Mouse (Mus musculus): ENCODE data around the gene Prim2. TPM values are rescaled to one million over a fixed set of nuclear protein-coding genes. Genes with fewer than 3 reads are reported as not detected.
A peak's percentile ranks its signal among the peaks of the same experiment; 100 is the strongest.
"Not testable (repeated sequence)": the region's sequence is repeated elsewhere in the genome, so short reads cannot be mapped to it uniquely, and the experiment has no call there.

Gene Prim2
- total RNA-seq, 4 experiments from 2014 or later: 6.5 to 7.9 (median 7.4) TPM

DNA sequence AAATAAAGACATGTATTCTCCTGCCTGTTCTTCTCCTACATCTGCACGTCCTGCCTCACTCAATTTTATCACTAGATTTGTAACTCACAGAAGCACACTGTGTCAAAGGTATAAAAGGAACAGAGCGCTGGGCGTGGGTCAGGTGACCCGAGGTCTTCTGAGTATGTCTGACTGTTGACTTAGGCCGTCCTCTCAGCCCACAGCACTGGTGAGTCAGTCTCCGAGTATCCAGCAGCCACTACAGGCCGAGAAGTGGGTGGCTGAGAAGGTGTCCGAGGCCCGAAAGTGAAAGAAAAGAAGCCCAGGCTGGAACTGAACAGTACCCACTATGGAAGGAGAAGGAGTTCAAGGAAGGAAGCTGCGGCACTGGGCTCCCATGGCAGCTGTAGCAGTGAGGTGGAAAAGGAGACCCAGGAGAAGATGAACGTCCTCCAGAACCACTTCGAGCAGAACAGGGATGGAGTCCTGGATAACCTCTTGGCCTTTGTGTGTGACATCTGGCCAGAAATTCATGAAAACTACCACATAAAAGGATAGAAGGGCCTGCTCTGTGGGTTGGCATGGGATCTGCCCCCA is 11.9 kb downstream of the Prim2 start:
- no peak for DNase-seq (ENCODE audit: low spot score in 2 of 2)

DNA sequence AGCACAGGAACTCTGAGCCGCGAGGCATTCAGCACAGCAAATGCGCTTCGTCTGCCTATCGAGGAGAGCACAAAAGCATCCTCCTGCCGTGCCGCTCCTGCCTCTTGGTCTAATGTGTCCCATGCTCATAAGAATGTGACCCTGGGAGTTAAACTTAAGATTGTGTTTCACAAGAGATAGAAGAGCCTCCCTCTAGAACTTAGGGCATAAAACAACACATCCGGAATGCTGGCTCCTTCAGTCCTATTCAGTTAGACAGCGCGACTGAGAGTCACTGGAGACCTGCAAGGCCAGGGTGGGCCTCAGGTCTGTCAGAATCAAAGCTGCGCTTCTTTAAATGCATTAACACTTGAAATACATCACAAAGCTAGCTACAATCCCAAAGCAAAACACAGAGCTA is 18.7 kb downstream of the Prim2 start:
- DNase-seq (ENCODE audit: low spot score in 2 of 2): no peak

DNA sequence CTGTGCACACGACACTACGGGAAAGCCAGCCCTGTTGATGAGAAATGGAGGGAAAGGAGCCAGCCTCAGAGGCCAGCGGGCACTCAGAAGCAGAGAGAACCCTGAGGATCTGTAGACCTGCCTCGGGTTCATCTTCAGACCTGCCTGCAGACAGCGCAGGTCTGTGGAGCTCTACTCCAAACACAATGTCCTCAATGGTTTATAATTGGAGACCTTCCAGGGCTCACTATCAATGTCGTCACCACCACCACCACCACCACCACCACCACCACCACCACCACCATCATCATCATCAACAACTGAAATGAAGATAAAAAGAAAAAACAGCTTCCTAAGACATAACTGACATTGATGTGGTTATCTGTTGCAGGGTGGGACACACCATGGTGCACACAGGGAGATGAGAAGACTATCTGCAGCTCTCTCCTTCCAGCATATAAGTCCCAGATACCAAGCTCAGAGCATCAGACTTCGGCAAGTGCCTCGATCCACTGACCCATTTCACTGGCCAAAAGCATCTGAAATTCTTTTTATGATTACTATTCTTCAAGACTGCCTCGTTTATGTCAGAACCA is 20.0 kb downstream of the Prim2 start:
- DNase-seq (ENCODE audit: low spot score in 2 of 2): no peak

DNA sequence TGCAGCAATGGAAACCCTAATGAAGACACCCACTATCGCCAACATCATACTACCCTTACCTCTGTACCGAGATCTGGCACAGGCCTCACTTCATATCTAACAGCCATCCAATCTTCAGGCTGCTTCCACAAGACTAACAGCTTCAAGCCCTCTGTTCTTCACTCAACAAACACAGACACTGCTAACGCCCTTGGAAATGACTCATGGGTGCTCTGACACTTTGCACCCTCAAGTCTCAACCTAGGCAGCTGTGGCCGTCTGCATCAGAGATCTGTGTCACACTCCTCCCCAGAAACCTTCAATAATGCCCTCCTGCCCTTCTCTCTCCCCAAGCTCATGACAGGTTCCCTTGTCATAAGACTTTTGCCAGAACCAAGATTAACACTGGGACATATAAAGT is 20.6 kb downstream of the Prim2 start:
- DNase-seq (ENCODE audit: low spot score in 2 of 2): no peak

DNA sequence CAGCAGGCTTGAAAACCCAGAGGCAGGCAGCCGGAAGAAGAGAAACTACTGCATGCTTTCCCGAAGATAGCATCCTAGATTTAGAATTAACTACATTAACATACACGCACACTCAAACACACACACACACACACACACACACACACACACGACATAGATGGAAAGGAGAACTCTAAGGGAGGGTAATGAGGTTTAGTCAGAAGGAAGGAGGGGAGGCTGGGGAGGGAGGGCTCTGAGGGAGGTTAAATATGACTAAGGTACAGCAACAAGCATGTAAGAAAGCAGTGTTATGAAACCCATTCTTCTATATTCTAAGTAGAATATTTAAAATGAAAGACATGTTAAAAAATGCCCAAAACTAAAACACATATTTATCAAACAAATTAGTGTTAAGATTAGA is 21.9 kb downstream of the Prim2 start:
- no peak for DNase-seq (ENCODE audit: low spot score in 2 of 2)

DNA sequence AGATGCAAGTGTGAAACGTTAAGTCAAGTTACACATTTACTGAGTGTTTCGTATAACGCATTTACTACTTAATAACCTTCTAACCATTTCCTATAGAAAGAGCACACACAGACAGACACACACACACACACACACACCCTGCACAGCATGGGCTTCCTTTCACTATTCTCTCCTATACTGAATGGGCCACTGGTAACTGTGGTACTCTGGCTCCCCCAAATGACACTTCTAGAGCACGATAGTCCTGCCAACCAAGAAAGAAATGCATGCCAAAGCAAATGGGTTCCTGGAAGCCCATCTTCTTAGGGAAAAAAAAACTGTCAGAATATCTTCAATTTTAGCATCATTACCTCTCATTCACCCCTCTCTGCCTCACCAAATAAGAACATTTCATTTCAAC is 22.4 kb downstream of the Prim2 start:
- DNase-seq (ENCODE audit: low spot score in 2 of 2): peak in 1 of 2 experiments; percentile 13

DNA sequence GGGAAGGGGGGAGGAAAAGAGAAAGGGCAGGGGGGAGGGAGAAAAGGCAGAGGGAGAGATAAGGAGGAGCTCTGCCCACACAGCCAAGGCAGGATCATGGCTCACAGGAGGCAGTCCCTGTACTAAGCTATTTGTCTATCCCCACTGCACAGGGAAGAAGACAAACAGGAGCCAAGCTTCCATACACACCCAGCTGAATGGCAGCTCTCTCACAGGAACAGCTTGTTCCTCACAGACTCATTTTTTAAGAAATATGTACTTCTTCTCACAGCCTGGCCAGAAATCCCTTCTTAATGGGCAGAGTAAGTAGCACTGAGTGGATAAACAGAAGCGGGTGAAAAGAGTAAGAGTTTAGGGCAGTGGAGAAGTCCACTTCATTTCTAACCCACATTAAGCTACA is 23.9 kb downstream of the Prim2 start:
- no peak for DNase-seq (ENCODE audit: low spot score in 2 of 2)

DNA sequence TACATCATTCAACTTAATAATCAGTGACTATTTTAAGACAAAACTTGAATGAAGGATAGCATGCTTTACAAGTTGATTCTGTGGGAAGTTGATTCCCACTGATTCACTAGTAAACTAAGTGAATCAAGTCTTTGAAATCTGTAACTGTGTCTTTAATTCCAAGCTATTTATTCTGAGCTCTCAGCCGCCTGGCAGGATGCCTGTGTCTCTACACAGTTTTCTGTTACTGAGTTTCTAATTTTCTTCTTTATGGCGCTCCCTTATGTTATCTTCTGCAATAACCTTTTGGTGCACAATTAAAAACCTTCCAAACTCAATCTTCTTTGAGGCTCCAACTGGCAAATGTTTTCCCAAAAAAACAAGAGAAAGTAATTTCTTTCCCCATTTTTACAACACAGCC is 28.5 kb downstream of the Prim2 start:
- peak in 1 of 2 experiments; percentile 28 for DNase-seq (ENCODE audit: low spot score in 2 of 2)

DNA sequence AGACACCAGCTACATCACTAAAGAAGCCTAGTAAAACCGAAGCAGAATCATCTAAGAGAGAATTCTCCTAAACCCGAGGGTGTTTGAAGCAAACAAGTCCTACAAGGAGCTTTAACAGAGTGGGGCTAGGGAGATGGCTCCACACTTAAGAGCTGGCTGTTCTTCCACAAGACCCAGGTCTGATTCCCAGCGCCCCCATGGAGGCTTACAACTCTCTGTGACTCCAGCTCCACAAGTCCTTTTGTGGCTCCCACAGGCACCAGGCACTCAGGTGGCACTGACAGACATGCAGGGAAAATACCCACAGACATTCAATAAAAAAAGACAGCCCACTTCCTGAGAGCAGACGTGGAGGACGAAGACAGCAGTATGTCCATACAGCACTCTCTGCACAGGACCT is 29.5 kb downstream of the Prim2 start:
- DNase-seq (ENCODE audit: low spot score in 2 of 2): no peak

DNA sequence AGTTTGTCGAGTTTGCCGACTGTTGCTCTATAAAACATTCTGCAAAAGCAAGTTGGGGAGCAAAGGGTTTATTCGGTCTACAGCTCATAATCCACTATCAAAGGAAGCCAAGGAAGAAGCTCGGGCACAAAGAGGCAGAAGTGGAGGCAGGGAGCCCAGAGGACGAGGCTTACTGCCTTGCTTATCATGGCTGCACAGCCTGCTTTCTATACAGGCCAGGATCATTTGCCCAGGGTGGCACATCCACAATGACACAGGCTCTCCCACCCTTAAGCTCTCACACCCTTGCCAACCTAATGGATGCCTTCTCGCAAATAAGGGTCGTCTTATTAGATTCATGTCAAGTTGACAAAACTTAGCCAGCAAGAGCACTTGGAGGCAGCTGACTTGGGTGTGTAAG is 30.4 kb downstream of the Prim2 start:
- no peak for DNase-seq (ENCODE audit: low spot score in 2 of 2)

DNA sequence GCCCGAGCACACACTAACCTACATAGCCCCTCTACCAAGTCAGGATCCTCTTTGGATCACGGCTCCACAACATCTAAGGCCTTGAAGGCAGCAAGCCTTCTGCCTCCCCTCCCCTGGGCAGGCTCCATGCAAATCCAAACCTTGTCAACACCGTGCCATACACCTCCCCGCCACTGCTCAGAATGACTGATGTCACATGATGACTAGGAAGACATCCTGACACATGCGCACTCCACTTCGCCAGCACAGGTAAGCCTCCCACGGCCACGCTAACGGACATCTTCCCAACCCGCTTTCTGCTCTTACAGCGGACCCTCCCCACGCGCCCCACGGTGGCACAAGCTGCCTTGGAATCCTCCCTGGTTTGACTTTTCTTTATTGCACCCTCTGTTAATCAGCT is 31.8 kb downstream of the Prim2 start:
- DNase-seq (ENCODE audit: low spot score in 2 of 2): no peak

DNA sequence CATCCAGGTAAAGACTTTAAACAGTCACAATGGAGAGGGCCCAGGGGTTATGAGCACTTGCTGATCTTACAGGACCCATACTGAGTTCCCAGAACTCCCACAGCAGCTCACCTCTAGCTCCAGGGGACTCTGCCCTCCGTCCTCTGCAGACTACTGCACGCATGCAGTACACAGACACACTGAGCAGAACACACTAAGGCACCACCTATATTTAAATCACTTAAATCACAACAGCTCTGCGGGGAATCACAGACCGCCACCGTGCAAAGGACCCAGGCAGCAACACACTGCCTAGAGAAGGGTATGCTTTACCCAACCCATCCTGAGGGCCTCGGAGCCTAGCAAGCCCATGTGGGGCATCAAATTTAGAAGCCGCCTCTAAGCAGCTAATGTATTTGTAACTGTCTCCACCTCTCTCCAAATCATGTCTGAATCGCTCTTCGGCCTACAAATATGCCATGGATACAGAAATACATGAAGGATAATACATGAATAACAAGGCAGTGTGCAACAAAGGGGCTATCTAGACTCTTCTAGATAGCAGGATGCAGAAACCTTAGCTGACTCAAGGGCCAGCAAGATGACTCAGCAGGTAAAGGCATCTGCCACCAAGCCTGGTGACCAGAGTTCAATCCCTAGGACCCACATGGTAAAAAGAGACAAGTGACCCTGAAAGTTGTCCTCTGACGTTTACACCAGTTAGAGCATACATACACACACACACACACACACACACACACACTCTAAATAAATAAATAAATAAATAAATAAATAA is 33.0 kb downstream of the Prim2 start:
- DNase-seq (ENCODE audit: low spot score in 2 of 2): no peak

DNA sequence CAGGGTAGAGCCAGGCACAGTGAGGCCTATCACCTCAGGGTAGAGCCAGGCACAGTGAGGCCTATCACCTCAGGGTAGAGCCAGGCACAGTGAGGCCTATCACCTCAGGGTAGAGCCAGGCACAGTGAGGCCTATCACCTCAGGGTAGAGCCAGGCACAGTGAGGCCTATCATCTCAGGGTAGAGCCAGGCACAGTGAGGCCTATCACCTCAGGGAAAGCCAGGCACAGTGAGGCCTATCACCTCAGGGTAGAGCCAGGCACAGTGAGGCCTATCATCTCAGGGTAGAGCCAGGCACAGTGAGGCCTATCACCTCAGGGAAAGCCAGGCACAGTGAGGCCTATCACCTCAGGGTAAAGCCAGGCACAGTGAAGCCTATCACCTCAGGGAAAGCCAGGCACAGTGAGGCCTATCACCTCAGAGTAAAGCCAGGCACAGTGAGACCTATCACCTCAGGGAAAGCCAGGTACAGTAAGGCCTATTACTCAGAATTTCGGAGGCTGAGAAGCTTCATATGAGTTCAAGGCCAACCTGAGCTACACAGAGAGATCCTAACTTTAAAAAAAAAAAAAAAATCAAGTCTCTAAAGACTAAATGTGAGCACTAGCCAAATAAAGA is 38.5 kb downstream of the Prim2 start:
- not testable (repeated sequence) for DNase-seq (ENCODE audit: low spot score in 2 of 2)

DNA sequence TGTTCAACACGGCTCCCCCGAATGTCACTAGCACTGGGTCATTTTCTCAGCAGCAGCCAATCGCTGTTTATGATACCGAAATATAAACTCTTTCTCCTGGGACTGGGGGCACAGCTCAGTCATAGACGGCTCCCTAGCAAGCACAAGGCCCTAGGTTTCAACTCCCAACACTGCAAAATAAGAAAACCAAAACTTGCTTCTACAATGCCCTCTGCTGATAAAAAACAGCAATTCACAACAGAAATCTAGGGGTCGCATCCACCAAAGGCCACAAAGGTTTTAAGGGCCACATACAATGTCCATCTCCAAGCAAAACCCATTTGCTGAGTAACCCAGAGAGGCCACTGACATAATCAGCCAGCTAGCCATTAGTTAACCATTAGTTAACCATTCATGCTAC is 41.8 kb downstream of the Prim2 start:
- DNase-seq (ENCODE audit: low spot score in 2 of 2): no peak

DNA sequence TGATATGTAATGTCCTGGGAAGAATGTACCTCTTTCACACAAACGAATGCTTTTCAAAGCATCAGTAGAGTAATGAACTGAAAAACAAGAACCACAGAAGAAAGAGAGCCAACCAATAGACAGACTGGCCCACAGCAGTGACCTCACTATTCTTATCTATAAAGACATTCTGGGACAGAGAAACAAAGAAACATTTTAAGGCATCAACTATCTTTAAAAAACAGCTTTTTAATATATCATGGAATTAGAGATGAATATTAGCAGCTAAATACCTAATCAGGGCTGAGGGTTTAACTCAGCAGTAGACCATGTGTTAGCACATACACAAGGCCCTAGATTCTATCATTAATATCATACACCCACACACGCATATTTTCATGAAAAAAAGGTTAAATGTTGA is 42.5 kb downstream of the Prim2 start:
- no peak for DNase-seq (ENCODE audit: low spot score in 2 of 2)

DNA sequence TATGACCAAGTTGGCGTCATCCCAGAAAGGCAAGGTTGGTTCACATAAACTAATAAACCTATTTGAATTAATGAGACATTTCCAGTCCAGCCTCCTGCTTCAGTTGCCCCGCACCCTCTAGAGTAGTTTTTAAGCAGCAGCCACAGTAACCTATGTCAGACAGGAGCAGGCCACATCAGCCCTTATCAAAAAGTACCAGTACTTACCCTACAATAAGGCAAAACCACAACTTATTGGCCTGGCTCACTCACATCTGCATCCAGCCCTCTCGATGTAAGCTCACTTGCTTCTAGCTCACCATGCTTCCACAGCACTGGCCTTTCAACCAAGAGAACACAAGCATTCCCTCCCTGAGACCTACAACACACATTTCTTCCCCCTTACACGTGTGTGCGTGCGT is 44.7 kb downstream of the Prim2 start:
- DNase-seq (ENCODE audit: low spot score in 2 of 2): no peak

DNA sequence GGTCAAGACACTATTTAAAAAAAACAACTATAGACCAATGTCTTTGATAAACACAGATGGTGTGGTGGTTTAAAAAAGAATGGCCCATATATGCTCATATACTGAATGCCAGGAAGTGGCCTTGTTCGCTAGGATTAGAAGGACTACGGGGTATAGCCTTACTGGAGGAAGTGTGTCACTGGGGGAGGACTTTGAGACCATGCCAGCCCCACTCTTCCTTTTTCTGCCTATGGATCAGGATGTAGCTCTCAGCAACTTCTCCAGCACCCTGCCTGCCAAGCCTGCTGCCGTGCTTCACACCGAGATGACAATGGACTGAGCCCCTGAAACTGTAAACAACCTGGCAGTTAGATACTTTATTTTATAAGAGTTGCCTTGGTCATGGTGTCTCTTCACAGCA is 45.2 kb downstream of the Prim2 start:
- DNase-seq (ENCODE audit: low spot score in 2 of 2): no peak

DNA sequence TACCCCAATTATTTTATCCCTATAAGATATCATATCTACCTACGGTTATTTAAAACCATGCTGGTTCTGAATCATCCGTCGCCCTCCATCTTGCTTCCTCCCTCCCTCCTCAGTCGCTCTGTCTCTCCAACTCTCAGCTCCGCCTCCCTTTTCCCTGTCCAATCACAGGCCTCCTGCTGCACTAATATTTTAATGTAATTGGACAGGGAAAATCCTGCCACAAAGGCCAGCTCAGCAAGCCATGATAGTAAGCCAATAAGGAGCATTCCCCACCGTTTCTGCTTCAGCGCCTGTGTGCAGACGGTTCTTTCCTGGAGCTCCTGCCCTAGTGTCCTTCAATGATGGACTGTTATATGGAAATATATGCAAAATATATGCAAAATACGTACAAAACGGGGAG is 47.8 kb downstream of the Prim2 start:
- DNase-seq (ENCODE audit: low spot score in 2 of 2): no peak

DNA sequence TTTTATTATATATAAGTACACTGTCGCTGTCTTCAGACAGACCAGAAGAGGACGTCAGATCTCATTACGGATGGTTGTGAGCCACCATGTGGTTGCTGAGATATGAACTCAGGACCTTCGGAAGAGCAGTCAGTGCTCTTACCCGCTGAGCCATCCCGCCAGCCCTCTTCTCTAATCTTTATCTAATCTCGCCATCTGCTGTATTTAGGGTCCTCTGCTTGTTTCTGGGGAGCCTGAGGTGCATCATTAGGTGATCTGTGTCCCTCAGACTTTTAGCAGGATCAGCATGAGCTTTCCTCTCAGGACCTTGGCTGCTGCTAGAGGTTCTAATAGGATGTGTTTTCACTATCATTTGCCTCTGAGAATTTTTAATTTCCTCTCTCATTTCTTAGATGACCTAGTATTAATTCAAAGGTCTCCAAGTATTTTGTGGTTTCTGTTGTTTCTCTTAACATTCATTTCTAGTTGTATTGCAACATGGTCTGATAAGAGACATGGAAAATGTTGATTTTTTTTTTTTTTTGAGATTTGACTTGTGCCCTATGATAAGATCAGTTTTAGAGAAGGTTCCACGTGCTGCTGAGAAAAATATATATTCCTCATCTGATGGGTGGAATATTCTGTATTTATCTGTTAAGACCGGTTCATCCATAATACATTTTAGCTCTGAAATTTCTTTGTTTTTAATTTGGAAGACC is 49.4 kb downstream of the Prim2 start:
- no peak for DNase-seq (ENCODE audit: low spot score in 2 of 2)

DNA sequence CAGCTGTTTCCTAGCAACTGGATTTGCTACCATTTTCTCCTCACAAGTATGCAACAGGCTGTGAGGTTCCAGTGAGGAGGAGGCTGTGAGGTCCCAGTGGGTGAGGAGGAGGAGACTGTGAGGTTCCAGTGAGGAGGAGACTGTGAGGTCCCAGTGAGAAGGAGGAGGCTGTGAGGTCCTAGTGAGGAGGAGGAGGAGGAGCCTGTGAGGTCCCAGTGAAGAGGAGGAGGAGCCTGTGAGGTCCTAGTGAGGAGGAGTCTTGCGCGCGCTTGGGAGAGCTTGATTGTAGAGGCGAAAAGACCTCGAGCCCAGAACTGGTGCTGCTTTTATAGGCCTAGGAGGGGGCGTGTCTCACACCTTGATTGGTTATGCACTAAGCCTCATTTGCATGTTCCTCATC is 53.0 kb downstream of the Prim2 start:
- not testable (repeated sequence) for DNase-seq (ENCODE audit: low spot score in 2 of 2)

DNA sequence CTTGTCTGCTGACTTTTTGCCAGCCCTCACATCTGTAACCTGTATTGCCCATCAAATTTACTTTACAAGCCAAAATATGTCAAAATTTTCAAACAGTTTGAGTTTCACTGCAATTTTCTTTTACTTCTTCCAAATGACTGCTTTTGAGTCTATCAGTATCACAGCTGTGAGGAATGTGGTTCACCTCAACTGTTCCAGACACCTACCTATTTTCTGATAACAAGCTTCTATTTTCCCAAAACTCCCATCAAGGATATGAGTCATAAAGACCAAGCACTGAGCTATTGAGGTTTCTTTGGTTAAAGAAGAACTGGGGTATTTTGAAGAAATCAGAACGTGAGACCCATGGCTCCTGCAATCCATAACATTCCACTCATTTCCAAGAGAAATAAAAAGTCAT is 57.5 kb downstream of the Prim2 start:
- no peak for DNase-seq (ENCODE audit: low spot score in 2 of 2)

Data from left cerebral cortex, adult 8-10 months (tissue).